Mouse (Mus musculus) G1E (cell line): ENCODE measurements at regions not wholly inside any gene's neighbourhood (a gene's known extent, or its start where the extent isn't known, plus 50 kb on each side); places are given as distances from the start of the nearest gene placed in this dataset.

Experiments
- CTCF ChIP-seq: IDR thresholded peaks from 2 replicates; pipeline ENCODE4 v1.5.1; 2012; ENCODE audit warnings: low read depth, low read length, inconsistent platforms, mixed read lengths
- GATA1 ChIP-seq: IDR thresholded peaks from 2 replicates; pipeline ENCODE4 v1.6.1; 2012; ENCODE audit warnings: borderline replicate concordance, low read length, inconsistent platforms, mixed read lengths
- GATA2 ChIP-seq: IDR thresholded peaks from 2 replicates; pipeline ENCODE4 v1.6.1; 2012; ENCODE audit warnings: low read depth, low read length, inconsistent platforms, borderline replicate concordance

DNA sequence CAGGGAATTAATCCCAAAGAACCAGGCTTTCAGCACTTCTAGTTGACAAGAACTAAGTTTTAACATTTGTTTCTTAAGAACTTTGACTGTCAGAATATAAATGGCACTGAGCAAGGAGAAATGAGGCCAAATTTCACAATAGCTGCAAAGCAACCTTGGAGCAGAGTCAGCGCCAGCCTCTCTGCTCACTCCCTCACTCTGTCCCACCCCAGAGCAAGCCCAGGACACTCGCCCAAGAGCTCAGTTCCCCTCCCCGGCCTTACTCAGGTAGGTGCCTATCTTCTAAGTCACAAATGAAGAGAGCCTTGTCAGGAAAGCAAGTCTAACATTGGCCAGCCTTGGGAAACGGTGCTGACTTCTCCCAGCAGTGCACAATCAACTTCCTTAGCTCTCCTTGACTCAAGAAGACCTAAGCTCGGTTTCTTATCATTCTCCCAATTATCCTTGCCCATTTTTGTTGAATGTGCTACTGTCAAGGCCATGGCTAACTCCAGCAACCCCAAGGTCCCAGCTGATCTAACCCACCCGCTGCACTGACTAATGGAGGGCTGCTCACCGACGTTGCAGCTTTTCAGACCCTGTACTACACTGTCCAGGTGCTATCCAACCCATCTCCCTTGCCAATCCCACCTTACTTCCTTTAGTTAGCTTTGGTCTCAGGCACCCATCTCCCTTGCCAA lies 219.5 kb upstream of the Klf14 start:
- no peak for TF ChIP-seq CTCF
- no peak for TF ChIP-seq GATA2
- TF ChIP-seq GATA1: no peak
